Mouse (Mus musculus): ENCODE measurements at regions not wholly inside any gene's neighbourhood (a gene's known extent, or its start where the extent isn't known, plus 50 kb on each side); places are given as distances from the start of the nearest gene placed in this dataset.

GRCm38 (mm10) chr6:31112293-31113077 lies 153.6 kb upstream of the Klf14 start:
- WGBS = 80% methylated on average over 13 of the region's 13 CpGs

GRCm38 (mm10) chr6:31113558-31114326 lies 154.9 kb upstream of the Klf14 start:
- H3K4me2 ChIP-seq (replicated peaks; ENCODE audit: low read depth, low read length) = no peak overlapping the region
- no peak overlapping the region for H3K4me3 ChIP-seq (ENCODE audit: low read length)
- no peaks in the 10 kb centered on the region for H3K27me3 ChIP-seq (ENCODE audit: insufficient read depth, low read length)
- peaks cover 6% of the 10 kb centered on the region; the same call in 1 of the 2 replicates for H3K9me3 ChIP-seq (ENCODE audit: low read length)
- no peak overlapping the region for H3K9ac ChIP-seq (replicated peaks; ENCODE audit: low read length)
- H3K4me1 ChIP-seq (ENCODE audit: insufficient read depth, low read length) = peaks cover 29% of the 10 kb centered on the region
- WGBS = 67% methylated on average over 21 of the region's 21 CpGs
- ATAC-seq (ENCODE audit: low FRiP score, low TSS enrichment) = no peak
- H3K36me3 ChIP-seq (ENCODE audit: insufficient read depth, low read length) = no peaks in the 10 kb centered on the region
- H3K27ac ChIP-seq (ENCODE audit: low read length) = peak overlapping the region; percentile 46; the same call in 1 of the 2 replicates

More at GRCm38 (mm10) chr6:31112293-31113077, 153.6 kb upstream of the Klf14 start:
- H3K27ac ChIP-seq (ENCODE audit: low read length) = no peak overlapping the region
- no peak overlapping the region for H3K4me3 ChIP-seq (ENCODE audit: low read length)
- no peaks in the 10 kb centered on the region for H3K27me3 ChIP-seq (ENCODE audit: insufficient read depth, low read length)
- no peaks in the 10 kb centered on the region for H3K36me3 ChIP-seq (ENCODE audit: insufficient read depth, low read length)
- peaks cover 6% of the 10 kb centered on the region; the same call in 1 of the 2 replicates for H3K9me3 ChIP-seq (ENCODE audit: low read length)
- no peak overlapping the region for H3K9ac ChIP-seq (replicated peaks; ENCODE audit: low read length)
- no peak for ATAC-seq (ENCODE audit: low FRiP score, low TSS enrichment)
- no peak overlapping the region for H3K4me2 ChIP-seq (replicated peaks; ENCODE audit: low read depth, low read length)
- H3K4me1 ChIP-seq (ENCODE audit: insufficient read depth, low read length) = peaks cover 33% of the 10 kb centered on the region

GRCm38 (mm10) chr6:31114336-31115335 lies 155.8 kb upstream of the Klf14 start:
- Histone ChIP-seq H3K9ac (replicated peaks; ENCODE audit: low read length) (no peak overlapping the region), H3K9me3 (ENCODE audit: low read length) (no peaks in the 10 kb centered on the region), H3K4me3 (ENCODE audit: low read length) (no peak overlapping the region), H3K27ac (ENCODE audit: low read length) (peak overlapping the region; percentile 46; the same call in 1 of the 2 replicates), H3K4me2 (replicated peaks; ENCODE audit: low read depth, low read length) (no peak overlapping the region), H3K36me3 (ENCODE audit: insufficient read depth, low read length) (no peaks in the 10 kb centered on the region), H3K4me1 (ENCODE audit: insufficient read depth, low read length) (peaks cover 29% of the 10 kb centered on the region), H3K27me3 (ENCODE audit: insufficient read depth, low read length) (no peaks in the 10 kb centered on the region)
- ATAC-seq (ENCODE audit: low FRiP score, low TSS enrichment) = no peak
- WGBS = 67% methylated on average over 19 of the region's 19 CpGs

GRCm38 (mm10) chr6:31115566-31115965 lies 156.7 kb upstream of the Klf14 start:
- H3K27me3 ChIP-seq (ENCODE audit: insufficient read depth, low read length) = no peaks in the 10 kb centered on the region
- WGBS = 77% methylated on average over 4 of the region's 4 CpGs
- no peak overlapping the region for H3K27ac ChIP-seq (ENCODE audit: low read length)
- no peaks in the 10 kb centered on the region for H3K36me3 ChIP-seq (ENCODE audit: insufficient read depth, low read length)
- no peak overlapping the region for H3K4me3 ChIP-seq (ENCODE audit: low read length)
- ATAC-seq (ENCODE audit: low FRiP score, low TSS enrichment) = no peak
- no peak overlapping the region for H3K9ac ChIP-seq (replicated peaks; ENCODE audit: low read length)
- peaks cover 29% of the 10 kb centered on the region for H3K4me1 ChIP-seq (ENCODE audit: insufficient read depth, low read length)
- no peaks in the 10 kb centered on the region for H3K9me3 ChIP-seq (ENCODE audit: low read length)
- no peak overlapping the region for H3K4me2 ChIP-seq (replicated peaks; ENCODE audit: low read depth, low read length)

DNA sequence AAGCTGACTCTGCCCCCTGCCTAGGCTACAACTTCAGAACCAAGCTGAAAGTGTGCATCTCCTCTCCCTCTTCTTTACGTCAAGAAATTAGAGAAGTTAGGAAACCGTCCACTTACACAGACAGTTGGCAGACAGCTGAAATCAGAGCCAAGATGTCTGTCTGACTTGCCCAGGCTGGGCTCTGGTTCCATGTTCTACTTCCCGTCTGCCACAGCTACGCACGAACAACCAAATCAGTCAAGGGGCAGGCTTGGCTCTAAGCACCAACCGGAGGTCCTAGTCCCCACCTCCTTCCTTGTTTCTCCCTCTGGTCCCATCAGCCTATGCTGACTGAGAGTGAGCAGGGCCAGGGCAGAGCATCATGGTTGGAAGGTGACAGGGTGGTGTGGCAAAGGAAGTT lies 157.5 kb upstream of the Klf14 start:
- Histone ChIP-seq H3K27me3 (ENCODE audit: insufficient read depth, low read length) (no peaks in the 10 kb centered on the region), H3K36me3 (ENCODE audit: insufficient read depth, low read length) (no peaks in the 10 kb centered on the region), H3K4me3 (ENCODE audit: low read length) (no peak overlapping the region), H3K9me3 (ENCODE audit: low read length) (no peaks in the 10 kb centered on the region), H3K27ac (ENCODE audit: low read length) (no peak overlapping the region), H3K9ac (replicated peaks; ENCODE audit: low read length) (no peak overlapping the region), H3K4me2 (replicated peaks; ENCODE audit: low read depth, low read length) (no peak overlapping the region), H3K4me1 (ENCODE audit: insufficient read depth, low read length) (peaks cover 25% of the 10 kb centered on the region)
- ATAC-seq (ENCODE audit: low FRiP score, low TSS enrichment) = no peak
- 53% methylated on average over 6 of the region's 6 CpGs for WGBS

- no peak overlapping the region for H3K27ac ChIP-seq (ENCODE audit: low read length)
- 90% methylated on average over 12 of the region's 12 CpGs for WGBS
- no peak overlapping the region for H3K4me2 ChIP-seq (replicated peaks; ENCODE audit: low read depth, low read length)
- no peak for ATAC-seq (ENCODE audit: low FRiP score, low TSS enrichment)
- no peaks in the 10 kb centered on the region for H3K27me3 ChIP-seq (ENCODE audit: insufficient read depth, low read length)
- H3K4me3 ChIP-seq (ENCODE audit: low read length) = no peak overlapping the region
- H3K9me3 ChIP-seq (ENCODE audit: low read length) = no peaks in the 10 kb centered on the region
- H3K9ac ChIP-seq (replicated peaks; ENCODE audit: low read length) = no peak overlapping the region
- H3K4me1 ChIP-seq (ENCODE audit: insufficient read depth, low read length) = peaks cover 23% of the 10 kb centered on the region
- H3K36me3 ChIP-seq (ENCODE audit: insufficient read depth, low read length) = no peaks in the 10 kb centered on the region
These were observed 158.8 kb upstream of the Klf14 start for GRCm38 (mm10) chr6:31117666-31118065.

GRCm38 (mm10) chr6:31121008-31121407 lies 162.1 kb upstream of the Klf14 start:
- H3K36me3 ChIP-seq (ENCODE audit: insufficient read depth, low read length) = no peaks in the 10 kb centered on the region
- 71% methylated on average over 8 of the region's 8 CpGs for WGBS
- no peak overlapping the region for H3K9ac ChIP-seq (replicated peaks; ENCODE audit: low read length)
- H3K4me2 ChIP-seq (replicated peaks; ENCODE audit: low read depth, low read length) = no peak overlapping the region
- 0 out of 2 replicates have a peak, but pooled peaks cover 5% of the 10 kb centered on the region for H3K4me1 ChIP-seq (ENCODE audit: insufficient read depth, low read length)
- H3K9me3 ChIP-seq (ENCODE audit: low read length) = no peaks in the 10 kb centered on the region
- H3K4me3 ChIP-seq (ENCODE audit: low read length) = no peak overlapping the region
- no peak overlapping the region for H3K27ac ChIP-seq (ENCODE audit: low read length)
- H3K27me3 ChIP-seq (ENCODE audit: insufficient read depth, low read length) = no peaks in the 10 kb centered on the region
- no peak for ATAC-seq (ENCODE audit: low FRiP score, low TSS enrichment)

DNA sequence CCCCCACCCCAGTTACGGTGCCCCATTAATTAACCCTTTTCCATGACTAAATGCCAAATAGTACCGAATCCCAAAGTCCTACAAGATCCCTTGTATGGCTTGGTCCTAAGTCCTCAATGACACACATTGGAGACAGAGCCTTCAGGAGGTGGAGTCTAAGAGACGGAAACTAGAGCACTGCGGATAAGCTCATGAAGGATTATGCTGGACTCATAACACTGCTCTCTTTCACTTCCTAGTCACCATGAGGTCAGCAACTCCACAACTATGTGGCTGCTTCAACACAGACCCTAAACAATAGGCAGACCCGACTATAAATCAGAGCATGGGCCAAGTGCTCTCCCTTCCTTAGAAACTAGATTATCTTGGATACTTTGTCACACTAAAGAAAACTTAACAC lies 164.0 kb upstream of the Klf14 start:
- H3K36me3 ChIP-seq (ENCODE audit: insufficient read depth, low read length) = no peaks in the 10 kb centered on the region
- WGBS = 80% methylated on average over 5 of the region's 5 CpGs
- H3K4me2 ChIP-seq (replicated peaks; ENCODE audit: low read depth, low read length) = no peak overlapping the region
- H3K27ac ChIP-seq (ENCODE audit: low read length) = no peak overlapping the region
- H3K4me1 ChIP-seq (ENCODE audit: insufficient read depth, low read length) = 0 out of 2 replicates have a peak, but pooled peaks cover 2% of the 10 kb centered on the region
- no peak for ATAC-seq (ENCODE audit: low FRiP score, low TSS enrichment)
- no peaks in the 10 kb centered on the region for H3K9me3 ChIP-seq (ENCODE audit: low read length)
- H3K9ac ChIP-seq (replicated peaks; ENCODE audit: low read length) = no peak overlapping the region
- H3K4me3 ChIP-seq (ENCODE audit: low read length) = no peak overlapping the region
- H3K27me3 ChIP-seq (ENCODE audit: insufficient read depth, low read length) = no peaks in the 10 kb centered on the region

GRCm38 (mm10) chr6:31123342-31123990 lies 164.6 kb upstream of the Klf14 start:
- Histone ChIP-seq H3K27ac (ENCODE audit: low read length) (no peak overlapping the region), H3K4me3 (ENCODE audit: low read length) (no peak overlapping the region), H3K4me2 (replicated peaks; ENCODE audit: low read depth, low read length) (no peak overlapping the region), H3K27me3 (ENCODE audit: insufficient read depth, low read length) (no peaks in the 10 kb centered on the region), H3K36me3 (ENCODE audit: insufficient read depth, low read length) (no peaks in the 10 kb centered on the region), H3K9me3 (ENCODE audit: low read length) (no peaks in the 10 kb centered on the region), H3K4me1 (ENCODE audit: insufficient read depth, low read length) (0 out of 2 replicates have a peak, but pooled peaks cover 2% of the 10 kb centered on the region), H3K9ac (replicated peaks; ENCODE audit: low read length) (no peak overlapping the region)
- WGBS = 62% methylated on average over 4 of the region's 4 CpGs
- ATAC-seq (ENCODE audit: low FRiP score, low TSS enrichment) = no peak
